Mouse (Mus musculus) ES-Bruce4 (cell line): ENCODE data around the gene Asic1.

ENCODE experiments used
- CTCF ChIP-seq: IDR thresholded peaks from one replicate; pipeline ENCODE4 v1.8.1; 2011; ENCODE audit warnings: low read depth, low read length
- EP300 ChIP-seq: IDR thresholded peaks from 2 replicates; pipeline ENCODE4 v1.6.1; 2011; ENCODE audit warnings: low read depth, low read length; ENCODE audit not compliant: insufficient read depth

DNA sequence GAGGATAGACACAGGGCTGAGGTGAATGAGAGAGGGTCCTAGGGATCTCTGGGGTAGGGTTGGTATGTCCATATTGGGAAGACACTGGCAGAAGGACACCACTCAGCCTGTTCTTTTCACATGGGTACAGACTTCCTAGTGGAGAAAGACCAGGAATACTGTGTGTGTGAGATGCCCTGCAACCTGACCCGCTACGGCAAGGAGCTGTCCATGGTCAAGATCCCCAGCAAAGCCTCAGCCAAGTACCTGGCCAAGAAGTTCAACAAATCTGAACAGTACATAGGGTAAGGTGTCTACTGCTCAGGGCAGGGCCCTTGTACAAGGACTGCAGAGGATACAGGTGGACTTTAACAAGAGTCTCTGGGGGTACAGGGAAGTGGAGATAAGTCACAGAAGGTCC, 27.1 kb downstream of the Asic1 start:
- no peak for TF ChIP-seq EP300
- TF ChIP-seq CTCF, result no peak
